Mouse (Mus musculus) frontal cortex, postnatal 25 days (tissue): Measurements from ENCODE around the gene Gapvd1.

Source experiments
- DNase-seq, 2 experiments: peaks; one replicate each; pipeline ENCODE4 v3.0.0; 2022; ENCODE audit warnings: low spot score in 2 of 2

The Gapvd1 gene

DNA sequence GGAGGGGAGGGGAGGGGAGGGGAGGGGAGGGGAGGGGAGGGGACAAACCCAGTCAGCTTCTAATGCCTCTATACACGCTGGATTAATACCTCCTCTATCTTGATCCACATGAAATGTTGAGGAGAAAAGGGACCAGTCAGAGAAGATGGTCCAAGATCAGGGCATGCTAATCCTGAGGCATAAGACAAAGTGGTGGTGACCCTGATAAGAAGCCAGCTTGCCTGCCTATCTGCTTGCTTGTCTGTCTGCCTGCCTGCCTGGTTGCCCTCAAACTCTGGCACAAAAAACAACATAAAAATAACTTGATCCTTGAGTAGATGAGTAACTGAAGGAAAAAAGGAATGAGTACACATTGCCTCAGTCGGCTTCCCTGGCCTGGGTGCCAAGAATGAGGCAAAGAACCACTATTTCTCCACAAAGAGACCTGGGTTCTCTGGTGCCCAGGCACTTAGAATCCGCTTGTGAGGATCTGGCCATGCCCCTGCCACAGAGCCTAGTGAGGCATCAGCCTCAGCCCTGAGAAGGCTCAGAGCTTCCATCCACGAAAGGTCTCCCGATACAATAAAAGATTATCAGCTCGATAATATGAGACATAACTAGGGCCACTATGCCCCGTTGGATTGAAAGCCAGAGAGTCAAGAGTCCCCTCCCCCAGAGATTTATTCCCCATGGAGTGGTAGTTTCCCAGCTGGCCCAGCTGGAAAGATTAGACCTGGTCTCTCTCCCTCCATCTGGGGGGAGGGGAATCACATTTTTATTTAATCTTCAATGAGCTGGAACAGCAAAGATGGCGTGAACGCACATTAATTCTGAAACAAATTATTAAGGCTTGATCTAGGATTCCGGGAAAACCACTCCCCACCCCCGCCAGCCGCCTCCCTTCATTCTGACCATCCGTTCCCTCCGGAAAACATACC is 119.5 kb downstream of the Gapvd1 start:
- no peak for DNase-seq

DNA sequence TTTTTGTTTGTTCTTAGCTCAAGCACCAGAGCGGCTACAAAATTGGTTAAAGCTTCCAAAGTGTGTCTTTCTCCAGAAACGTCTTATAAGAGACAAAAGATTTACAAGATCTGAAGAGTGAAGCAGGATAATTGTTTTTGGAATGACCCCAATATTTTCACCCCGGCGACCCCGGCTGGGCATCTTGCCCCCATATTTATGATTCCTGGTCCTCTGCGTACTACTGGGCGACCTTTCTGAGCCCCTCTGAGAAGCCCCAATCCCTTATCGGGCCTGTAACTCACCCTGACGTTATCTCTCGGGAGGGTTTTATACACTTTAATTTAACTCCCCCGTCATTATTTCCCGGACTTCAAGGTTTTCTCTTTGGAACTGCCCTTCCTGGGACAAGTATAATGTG is 123.0 kb downstream of the Gapvd1 start:
- no peak for DNase-seq

DNA sequence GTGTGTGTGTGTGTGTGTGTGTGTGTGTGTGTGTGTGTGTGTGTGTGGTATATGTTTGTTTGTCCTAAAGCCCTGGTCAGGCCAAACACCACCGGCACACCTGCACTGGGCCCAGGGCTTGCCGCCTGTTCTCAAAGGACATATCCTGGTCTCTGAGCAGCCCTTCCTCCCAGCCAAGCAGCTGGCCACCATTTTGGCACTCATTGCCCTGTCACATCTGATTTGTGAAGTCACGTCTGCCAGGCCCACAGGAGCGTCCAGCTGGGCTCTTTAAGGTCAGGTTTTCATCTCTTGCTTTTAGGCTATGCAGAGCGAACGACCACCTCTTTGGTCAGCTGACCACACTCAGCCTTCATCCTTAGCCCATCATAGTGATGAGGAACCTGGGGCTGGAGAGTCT is 124.6 kb downstream of the Gapvd1 start:
- no peak for DNase-seq

DNA sequence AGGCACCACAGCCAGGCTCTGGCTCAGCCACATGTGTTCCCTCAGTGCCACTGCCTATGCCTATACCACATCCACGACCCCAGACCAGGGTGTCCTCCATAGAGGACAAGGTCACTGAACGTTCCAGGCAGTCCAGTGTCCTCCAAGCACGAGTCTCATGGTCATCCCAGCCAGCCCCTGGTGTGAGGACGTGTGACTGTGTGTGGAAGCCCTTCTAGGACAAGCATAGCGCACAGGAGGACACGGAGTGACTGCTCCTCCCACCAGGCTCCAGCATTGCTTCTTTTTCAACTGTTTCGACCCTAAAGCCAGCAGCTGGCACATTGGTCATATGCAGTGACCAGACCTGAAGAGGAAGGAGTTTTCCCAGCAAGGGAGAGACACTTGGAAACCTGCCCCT is 125.3 kb downstream of the Gapvd1 start:
- DNase-seq, result no peak

DNA sequence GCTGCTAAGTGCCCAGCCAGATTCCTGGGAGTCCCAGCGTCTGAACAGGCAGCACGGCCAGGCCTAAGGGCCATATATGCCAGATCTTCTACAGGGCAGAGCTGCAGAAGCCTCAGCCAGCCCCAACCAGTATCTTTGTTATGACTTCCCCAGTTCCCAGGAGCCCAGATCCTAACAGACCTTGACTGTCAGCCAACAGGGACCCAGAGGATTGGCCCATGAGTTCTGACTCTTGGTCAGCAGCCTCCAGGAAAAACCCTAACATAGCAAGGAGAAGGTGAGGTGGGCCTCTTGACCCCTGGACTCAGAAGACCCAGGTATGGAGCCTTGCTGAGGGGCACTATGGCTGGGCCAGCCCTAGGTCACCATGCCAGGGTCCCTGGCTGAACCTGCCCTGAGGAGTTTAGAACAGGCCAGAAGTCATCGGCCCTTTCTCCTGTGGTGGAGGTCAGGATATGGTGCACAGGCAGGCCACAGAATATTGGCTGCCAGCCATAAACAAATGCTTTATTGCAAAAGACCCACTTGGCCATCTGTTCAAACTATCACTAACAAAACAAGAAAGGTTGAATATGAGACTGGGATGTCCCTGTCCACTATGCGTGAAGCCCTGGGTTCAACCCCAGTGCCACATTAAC is 126.0 kb downstream of the Gapvd1 start:
- DNase-seq, result no peak

DNA sequence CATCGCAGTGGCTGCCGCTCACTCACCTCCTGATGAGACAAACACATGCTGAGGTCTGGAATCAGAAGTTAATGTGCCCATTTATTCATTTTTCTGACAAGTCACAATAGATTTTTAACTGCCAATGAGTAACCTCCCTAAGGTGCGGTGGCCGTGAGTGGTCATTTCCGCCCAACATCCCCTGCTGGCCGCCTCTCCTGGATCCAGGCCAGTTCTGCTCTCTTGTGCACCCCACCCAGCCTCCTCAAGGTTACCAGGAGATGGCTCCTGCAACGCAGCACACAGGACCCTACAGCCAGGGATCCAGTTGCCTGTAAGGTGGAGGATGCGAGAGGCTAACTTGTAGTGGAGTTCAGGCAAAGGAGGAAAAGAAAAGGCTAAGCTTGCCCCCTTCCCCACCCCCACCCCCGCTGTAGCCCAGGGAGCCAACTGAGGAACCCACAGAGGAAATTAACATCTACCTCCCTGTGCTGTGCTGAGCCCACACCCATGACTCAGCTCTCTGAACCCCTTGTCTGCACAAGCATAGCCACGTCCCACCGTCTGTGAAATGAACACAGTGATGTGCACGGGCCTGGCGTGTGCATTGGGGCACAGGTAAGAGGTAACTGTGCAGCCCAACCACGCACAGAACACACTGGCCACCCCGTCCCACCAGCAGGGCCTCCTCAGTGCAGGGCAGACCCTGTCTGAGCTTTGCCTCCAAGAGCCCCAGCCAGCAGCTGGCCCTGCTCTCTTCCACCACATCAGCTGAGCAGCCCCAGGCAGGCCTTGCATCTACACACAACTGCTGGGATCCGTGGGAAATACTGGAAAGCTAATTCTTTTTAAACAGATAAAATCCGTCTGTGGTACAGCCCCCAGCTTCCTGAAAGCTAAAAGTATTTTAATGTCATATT is 127.5 kb downstream of the Gapvd1 start:
- DNase-seq, result no peak
